Mouse (Mus musculus) C2C12 (cell line): ENCODE results near the gene Mrrf.

Source experiments
- CTCF ChIP-seq: IDR thresholded peaks from one replicate; pipeline ENCODE4 v1.5.1; 2011; ENCODE audit not compliant: control insufficient read depth, insufficient read depth, insufficient read length
- MAX ChIP-seq: IDR thresholded peaks from one replicate; pipeline ENCODE4 v1.6.1; 2011; ENCODE audit warnings: mild to moderate bottlenecking, control low read depth
- MYOG ChIP-seq: IDR thresholded peaks from one replicate; pipeline ENCODE4 v1.6.1; 2011; ENCODE audit not compliant: control insufficient read depth, insufficient read length; ENCODE audit errors: extremely low read depth

- TF ChIP-seq MYOG (no peak), CTCF (no peak), MAX (no peak)
These were observed 80.9 kb downstream of the Mrrf start for GRCm38 (mm10) chr2:36216953-36217573.
